Mouse (Mus musculus): ENCODE measurements at regions not wholly inside any gene's neighbourhood (a gene's known extent, or its start where the extent isn't known, plus 50 kb on each side); places are given as distances from the start of the nearest gene placed in this dataset.

GRCm38 (mm10) chr4:34157818-34158511 is 108.0 kb upstream of the Spaca1 start:
- no peak overlapping the region for H3K9ac ChIP-seq (replicated peaks; ENCODE audit: low read depth, low read length)
- ATAC-seq (ENCODE audit: low read depth): no peak
- H3K4me1 ChIP-seq (ENCODE audit: control insufficient read depth, insufficient read depth, low read length): no peaks in the 10 kb centered on the region
- no peak overlapping the region for H3K4me2 ChIP-seq (ENCODE audit: low read depth, low read length)
- H3K27me3 ChIP-seq (ENCODE audit: control insufficient read depth, insufficient read depth, low read length): no peaks in the 10 kb centered on the region
- H3K27ac ChIP-seq (ENCODE audit: low read depth, low read length): no peak overlapping the region
- no peaks in the 10 kb centered on the region for H3K36me3 ChIP-seq (ENCODE audit: control insufficient read depth, insufficient read depth, low read length)
- 94% methylated on average over 6 of the region's 6 CpGs for WGBS
- no peaks in the 10 kb centered on the region for H3K9me3 ChIP-seq (ENCODE audit: control insufficient read depth, low read length)
- H3K4me3 ChIP-seq (ENCODE audit: low read depth, low read length): no peak overlapping the region

DNA sequence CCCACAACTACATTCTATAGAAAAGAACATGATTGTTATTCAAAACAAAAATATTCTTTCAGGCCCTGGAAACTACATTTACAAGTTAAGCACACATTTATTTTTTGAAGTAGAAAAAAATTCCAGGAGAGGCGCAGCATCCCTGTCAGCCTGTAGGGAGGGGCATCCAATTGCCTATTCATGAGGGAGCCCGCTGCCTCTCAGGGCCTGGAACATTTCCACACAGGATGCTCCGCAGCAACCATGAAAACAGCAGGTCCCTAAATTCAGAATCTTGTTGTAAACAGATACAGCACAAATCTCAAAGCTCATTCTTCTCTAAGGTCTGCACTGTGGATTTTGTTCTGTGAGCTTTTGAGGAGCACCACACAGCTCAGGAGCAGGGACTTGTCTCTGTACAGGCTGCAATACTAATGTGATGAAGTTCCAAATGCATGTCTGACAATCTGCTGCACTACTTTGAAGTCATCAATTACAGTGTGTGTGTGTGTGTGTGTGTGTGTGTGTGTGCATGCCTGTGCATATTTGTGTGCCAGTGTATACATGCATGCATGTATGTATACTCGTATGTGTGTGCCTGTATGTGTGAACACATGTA is 121.4 kb upstream of the Spaca1 start:
- no peaks in the 10 kb centered on the region for H3K4me1 ChIP-seq (ENCODE audit: control insufficient read depth, insufficient read depth, low read length)
- no peak overlapping the region for H3K9ac ChIP-seq (replicated peaks; ENCODE audit: low read depth, low read length)
- no peaks in the 10 kb centered on the region for H3K27me3 ChIP-seq (ENCODE audit: control insufficient read depth, insufficient read depth, low read length)
- H3K4me3 ChIP-seq (ENCODE audit: low read depth, low read length): no peak overlapping the region
- no peak overlapping the region for H3K4me2 ChIP-seq (ENCODE audit: low read depth, low read length)
- no peak overlapping the region for H3K27ac ChIP-seq (ENCODE audit: low read depth, low read length)
- WGBS: 50% methylated on average over 4 of the region's 4 CpGs
- H3K9me3 ChIP-seq (ENCODE audit: control insufficient read depth, low read length): no peaks in the 10 kb centered on the region
- H3K36me3 ChIP-seq (ENCODE audit: control insufficient read depth, insufficient read depth, low read length): no peaks in the 10 kb centered on the region
- no peak for ATAC-seq (ENCODE audit: low read depth)

DNA sequence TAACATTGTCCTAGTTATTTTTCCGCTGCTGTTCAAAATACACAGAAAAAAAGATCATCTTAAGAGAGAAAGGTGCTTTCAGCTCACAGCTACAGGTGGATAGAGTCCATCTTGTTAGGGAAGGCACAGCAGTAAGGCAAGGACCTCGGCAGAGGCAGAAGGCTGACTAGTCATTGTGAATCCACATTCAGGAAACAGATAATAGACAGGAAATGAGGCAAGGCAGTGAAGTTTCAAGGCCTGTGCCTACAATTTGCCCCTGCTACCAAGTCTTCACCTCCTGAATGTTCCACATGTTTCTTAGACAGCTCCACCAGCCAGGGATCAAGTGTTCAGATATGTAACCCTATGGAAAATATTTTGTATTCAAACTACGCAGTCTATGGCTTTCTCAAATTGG is 122.0 kb upstream of the Spaca1 start:
- 76% methylated on average over 3 of the region's 3 CpGs for WGBS
- no peak overlapping the region for H3K4me2 ChIP-seq (ENCODE audit: low read depth, low read length)
- no peak overlapping the region for H3K9ac ChIP-seq (replicated peaks; ENCODE audit: low read depth, low read length)
- ATAC-seq (ENCODE audit: low read depth): no peak
- H3K4me1 ChIP-seq (ENCODE audit: control insufficient read depth, insufficient read depth, low read length): no peaks in the 10 kb centered on the region
- H3K27me3 ChIP-seq (ENCODE audit: control insufficient read depth, insufficient read depth, low read length): no peaks in the 10 kb centered on the region
- H3K36me3 ChIP-seq (ENCODE audit: control insufficient read depth, insufficient read depth, low read length): no peaks in the 10 kb centered on the region
- H3K27ac ChIP-seq (ENCODE audit: low read depth, low read length): no peak overlapping the region
- H3K4me3 ChIP-seq (ENCODE audit: low read depth, low read length): no peak overlapping the region
- no peaks in the 10 kb centered on the region for H3K9me3 ChIP-seq (ENCODE audit: control insufficient read depth, low read length)

DNA sequence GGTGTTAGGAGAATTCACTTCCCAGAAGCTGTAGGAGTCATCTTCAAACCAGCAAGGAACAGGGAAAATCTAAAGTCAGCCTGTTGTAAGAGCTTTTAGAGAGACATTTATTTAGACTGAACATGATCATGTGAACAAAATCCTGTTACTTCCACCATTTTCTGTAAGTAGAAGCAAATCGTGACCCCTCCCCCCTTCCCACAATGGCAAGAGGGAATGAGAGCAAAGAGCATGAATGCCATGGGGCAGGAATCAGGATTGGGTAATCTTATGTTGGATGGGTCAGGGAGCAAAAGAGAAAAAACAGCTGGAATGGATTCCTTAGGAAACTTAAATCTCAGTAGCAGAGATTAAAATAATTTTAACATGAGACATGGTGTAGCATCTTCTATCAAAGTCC is 127.4 kb upstream of the Spaca1 start:
- no peaks in the 10 kb centered on the region for H3K9me3 ChIP-seq (ENCODE audit: control insufficient read depth, low read length)
- WGBS: 71% methylated on average over 1 of the region's 1 CpGs
- no peaks in the 10 kb centered on the region for H3K36me3 ChIP-seq (ENCODE audit: control insufficient read depth, insufficient read depth, low read length)
- H3K4me3 ChIP-seq (ENCODE audit: low read depth, low read length): no peak overlapping the region
- no peak overlapping the region for H3K27ac ChIP-seq (ENCODE audit: low read depth, low read length)
- no peaks in the 10 kb centered on the region for H3K4me1 ChIP-seq (ENCODE audit: control insufficient read depth, insufficient read depth, low read length)
- no peak for ATAC-seq (ENCODE audit: low read depth)
- no peaks in the 10 kb centered on the region for H3K27me3 ChIP-seq (ENCODE audit: control insufficient read depth, insufficient read depth, low read length)
- no peak overlapping the region for H3K4me2 ChIP-seq (ENCODE audit: low read depth, low read length)
- no peak overlapping the region for H3K9ac ChIP-seq (replicated peaks; ENCODE audit: low read depth, low read length)

- H3K27ac ChIP-seq (ENCODE audit: low read depth, low read length): no peak overlapping the region
- 94% methylated on average over 5 of the region's 5 CpGs for WGBS
- H3K9ac ChIP-seq (replicated peaks; ENCODE audit: low read depth, low read length): no peak overlapping the region
- H3K27me3 ChIP-seq (ENCODE audit: control insufficient read depth, insufficient read depth, low read length): no peaks in the 10 kb centered on the region
- ATAC-seq (ENCODE audit: low read depth): no peak
- no peaks in the 10 kb centered on the region for H3K36me3 ChIP-seq (ENCODE audit: control insufficient read depth, insufficient read depth, low read length)
- no peak overlapping the region for H3K4me3 ChIP-seq (ENCODE audit: low read depth, low read length)
- H3K9me3 ChIP-seq (ENCODE audit: control insufficient read depth, low read length): no peaks in the 10 kb centered on the region
- no peak overlapping the region for H3K4me2 ChIP-seq (ENCODE audit: low read depth, low read length)
- no peaks in the 10 kb centered on the region for H3K4me1 ChIP-seq (ENCODE audit: control insufficient read depth, insufficient read depth, low read length)
These were observed 136.5 kb upstream of the Spaca1 start for GRCm38 (mm10) chr4:34186522-34186921.

- Histone ChIP-seq H3K27me3 (ENCODE audit: control insufficient read depth, insufficient read depth, low read length) (no peaks in the 10 kb centered on the region), H3K4me3 (ENCODE audit: low read depth, low read length) (no peak overlapping the region), H3K36me3 (ENCODE audit: control insufficient read depth, insufficient read depth, low read length) (no peaks in the 10 kb centered on the region), H3K9ac (replicated peaks; ENCODE audit: low read depth, low read length) (no peak overlapping the region), H3K4me2 (ENCODE audit: low read depth, low read length) (no peak overlapping the region), H3K4me1 (ENCODE audit: control insufficient read depth, insufficient read depth, low read length) (no peaks in the 10 kb centered on the region), H3K27ac (ENCODE audit: low read depth, low read length) (no peak overlapping the region), H3K9me3 (ENCODE audit: control insufficient read depth, low read length) (no peaks in the 10 kb centered on the region)
- ATAC-seq (ENCODE audit: low read depth): no peak
- 88% methylated on average over 10 of the region's 10 CpGs for WGBS
These were observed 153.3 kb upstream of the Spaca1 start for GRCm38 (mm10) chr4:34203193-34203848.

- Histone ChIP-seq H3K27ac (ENCODE audit: low read depth, low read length) (no peak overlapping the region), H3K4me3 (ENCODE audit: low read depth, low read length) (no peak overlapping the region), H3K36me3 (ENCODE audit: control insufficient read depth, insufficient read depth, low read length) (no peaks in the 10 kb centered on the region), H3K4me1 (ENCODE audit: control insufficient read depth, insufficient read depth, low read length) (no peaks in the 10 kb centered on the region), H3K9me3 (ENCODE audit: control insufficient read depth, low read length) (no peaks in the 10 kb centered on the region), H3K27me3 (ENCODE audit: control insufficient read depth, insufficient read depth, low read length) (no peaks in the 10 kb centered on the region), H3K4me2 (ENCODE audit: low read depth, low read length) (no peak overlapping the region), H3K9ac (replicated peaks; ENCODE audit: low read depth, low read length) (no peak overlapping the region)
- ATAC-seq (ENCODE audit: low read depth): no peak
- 69% methylated on average over 5 of the region's 5 CpGs for WGBS
These were observed 159.3 kb upstream of the Spaca1 start for GRCm38 (mm10) chr4:34209179-34209896.

DNA sequence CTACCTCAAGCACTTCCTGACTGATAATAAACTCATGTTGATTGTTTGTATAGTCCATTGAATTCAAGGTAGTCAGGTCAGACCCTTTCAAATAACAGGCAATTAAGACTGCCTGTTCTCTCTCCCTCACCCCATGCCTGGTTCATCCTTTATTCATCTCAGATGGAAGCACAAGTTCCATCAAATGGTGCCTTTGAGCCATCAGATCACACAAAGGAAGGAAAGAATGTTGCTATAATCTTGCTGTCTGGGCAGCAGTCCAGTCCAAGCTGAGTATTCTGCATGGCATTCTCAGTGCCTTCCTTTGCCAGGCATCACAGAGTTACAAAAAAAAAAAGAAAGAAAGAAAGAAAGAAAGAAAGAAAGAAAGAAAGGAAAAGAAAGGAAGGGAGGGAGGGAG is 163.7 kb upstream of the Spaca1 start:
- ATAC-seq (ENCODE audit: low read depth): no peak

DNA sequence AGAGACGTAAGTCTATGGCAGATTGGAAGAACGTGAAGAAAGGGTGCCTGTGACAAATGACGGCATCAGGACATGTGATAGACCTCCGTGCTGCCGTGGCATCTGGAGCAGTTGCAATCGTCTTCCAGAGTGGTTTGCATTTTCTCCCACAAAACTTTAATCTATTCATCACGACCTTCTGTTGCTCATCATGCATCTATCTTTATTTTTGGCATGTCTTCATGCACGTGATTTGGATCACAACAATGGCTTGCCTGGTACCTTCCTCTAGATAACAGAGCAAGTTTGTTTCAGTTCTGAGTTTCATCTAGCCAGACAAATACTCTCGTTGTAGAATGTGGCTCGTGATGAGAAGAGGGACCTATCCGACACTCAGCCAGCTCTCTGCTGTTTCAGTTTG is 164.4 kb upstream of the Spaca1 start:
- H3K27me3 ChIP-seq (ENCODE audit: control insufficient read depth, insufficient read depth, low read length): no peaks in the 10 kb centered on the region
- H3K4me2 ChIP-seq (ENCODE audit: low read depth, low read length): no peak overlapping the region
- H3K36me3 ChIP-seq (ENCODE audit: control insufficient read depth, insufficient read depth, low read length): no peaks in the 10 kb centered on the region
- ATAC-seq (ENCODE audit: low read depth): no peak
- H3K27ac ChIP-seq (ENCODE audit: low read depth, low read length): no peak overlapping the region
- no peaks in the 10 kb centered on the region for H3K9me3 ChIP-seq (ENCODE audit: control insufficient read depth, low read length)
- H3K4me3 ChIP-seq (ENCODE audit: low read depth, low read length): no peak overlapping the region
- H3K4me1 ChIP-seq (ENCODE audit: control insufficient read depth, insufficient read depth, low read length): no peaks in the 10 kb centered on the region
- 89% methylated on average over 11 of the region's 11 CpGs for WGBS
- H3K9ac ChIP-seq (replicated peaks; ENCODE audit: low read depth, low read length): no peak overlapping the region

More for the DNA sequence above, 163.7 kb upstream of the Spaca1 start:
- Histone ChIP-seq H3K36me3 (ENCODE audit: control insufficient read depth, insufficient read depth, low read length) (no peaks in the 10 kb centered on the region), H3K27me3 (ENCODE audit: control insufficient read depth, insufficient read depth, low read length) (no peaks in the 10 kb centered on the region), H3K9me3 (ENCODE audit: control insufficient read depth, low read length) (no peaks in the 10 kb centered on the region), H3K4me2 (ENCODE audit: low read depth, low read length) (no peak overlapping the region), H3K4me1 (ENCODE audit: control insufficient read depth, insufficient read depth, low read length) (no peaks in the 10 kb centered on the region), H3K27ac (ENCODE audit: low read depth, low read length) (no peak overlapping the region), H3K9ac (replicated peaks; ENCODE audit: low read depth, low read length) (no peak overlapping the region), H3K4me3 (ENCODE audit: low read depth, low read length) (no peak overlapping the region)
